ENCODE assay signal across 18 mouse cellular contexts in the genomic region with DNA sequence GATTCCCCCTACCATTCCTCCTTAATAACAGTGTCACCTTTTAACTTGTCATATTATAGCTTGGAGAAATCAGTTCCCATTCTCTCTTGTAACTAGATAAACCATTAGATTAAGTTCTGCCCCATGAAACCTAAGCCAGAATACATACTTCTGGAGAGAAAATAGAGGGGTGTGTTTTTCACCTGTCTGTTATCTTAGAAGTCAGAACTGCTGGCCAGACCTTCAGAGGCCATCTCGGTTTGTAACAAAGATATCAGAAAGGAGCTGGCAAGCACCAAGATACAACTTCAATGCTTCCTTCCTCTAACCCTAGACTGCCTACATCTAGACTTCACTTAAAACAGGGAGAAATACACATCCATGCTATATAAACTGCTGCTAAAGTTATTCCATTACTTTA. TPM values are rescaled to one million over a fixed set of nuclear protein-coding genes. Genes with fewer than 3 reads are reported as not detected.
"Had no signal": no experiment of that assay in that cellular context is flagged by ENCODE, and none has a peak within 500 bp of the region (broad histone marks: within the 10 kb centered on the region; RNA-seq: fewer than 3 reads in every experiment).

No protein-coding gene starts in this region.

- H3K4me2 ChIP-seq: neural tube, embryonic 12.5 days; neural tube, embryonic 13.5 days; neural tube, embryonic 15.5 days; stomach, embryonic 15.5 days had no signal

- H3K27me3 ChIP-seq: neural tube, embryonic 12.5 days; neural tube, embryonic 13.5 days; neural tube, embryonic 15.5 days; stomach, embryonic 15.5 days had no signal

- H3K9ac ChIP-seq: neural tube, embryonic 12.5 days; neural tube, embryonic 13.5 days; neural tube, embryonic 15.5 days; stomach, embryonic 15.5 days had no signal

- H3K9me3 ChIP-seq: neural tube, embryonic 13.5 days; neural tube, embryonic 15.5 days; stomach, embryonic 15.5 days had no signal

- DNase-seq: retina, postnatal 1 day; right cerebral cortex, adult 18-20 months; right cerebral cortex, postnatal 14 days; right cerebral cortex, postnatal 25 days; right cerebral cortex, postnatal 4 days; spleen, adult 18-20 months; thymus, adult 18-20 months; thymus, adult 2 months; thymus, postnatal 14 days; thymus, postnatal 25 days; thymus, postnatal 36 days; thymus, postnatal 4 days had no signal

- H3K4me3 ChIP-seq: neural tube, embryonic 12.5 days; neural tube, embryonic 13.5 days; neural tube, embryonic 15.5 days; stomach, embryonic 15.5 days had no signal

- H3K27ac ChIP-seq: neural tube, embryonic 12.5 days; neural tube, embryonic 13.5 days; neural tube, embryonic 15.5 days; stomach, embryonic 15.5 days; stomach, postnatal 0 days had no signal

- H3K36me3 ChIP-seq: neural tube, embryonic 12.5 days; neural tube, embryonic 13.5 days; neural tube, embryonic 15.5 days; stomach, embryonic 15.5 days had no signal

RNA-seq across cellular contexts. Expression of a gene that starts 55.8 kb away (rescaled TPM):
- total RNA-seq: neutrophil, adult 5-6 weeks had no signal
